Mouse (Mus musculus) gastrocnemius, adult 2 months (tissue): ENCODE results near the gene Runx2. TPM values are rescaled to one million over a fixed set of nuclear protein-coding genes. Genes with fewer than 3 reads are reported as not detected.

Source experiments
- DNase-seq: peaks from one replicate; pipeline ENCODE4 v3.0.0; 2022
- H3K27ac ChIP-seq: fragments of 200-600 bp; 2 replicates; pipeline ENCODE4 v1.8.1; 2022; ENCODE audit warnings: mild to moderate bottlenecking
- H3K4me3 ChIP-seq: fragments of 200-600 bp; 2 replicates; pipeline ENCODE4 v1.8.1; 2022; ENCODE audit warnings: mild to moderate bottlenecking, moderate library complexity
- CTCF ChIP-seq: fragments of 200-600 bp; IDR thresholded peaks from 2 replicates; pipeline ENCODE4 v1.8.1; 2022; ENCODE audit warnings: antibody characterized with exemption, mild to moderate bottlenecking, moderate library complexity
- intact Hi-C: fragments of 180-260 bp; cut with DNase I; formaldehyde crosslinking; loops from one replicate; pipeline ENCODE4 v1.15.1; 2025
- total RNA-seq, 2 experiments: library from RNA; stranded (reverse); gene quantifications; 2 replicates each; pipeline ENCODE4 v1.2.3; 2021

Gene Runx2
- total RNA-seq, 2 experiments from 2014 or later: 0.31 to 0.59 TPM

DNA sequence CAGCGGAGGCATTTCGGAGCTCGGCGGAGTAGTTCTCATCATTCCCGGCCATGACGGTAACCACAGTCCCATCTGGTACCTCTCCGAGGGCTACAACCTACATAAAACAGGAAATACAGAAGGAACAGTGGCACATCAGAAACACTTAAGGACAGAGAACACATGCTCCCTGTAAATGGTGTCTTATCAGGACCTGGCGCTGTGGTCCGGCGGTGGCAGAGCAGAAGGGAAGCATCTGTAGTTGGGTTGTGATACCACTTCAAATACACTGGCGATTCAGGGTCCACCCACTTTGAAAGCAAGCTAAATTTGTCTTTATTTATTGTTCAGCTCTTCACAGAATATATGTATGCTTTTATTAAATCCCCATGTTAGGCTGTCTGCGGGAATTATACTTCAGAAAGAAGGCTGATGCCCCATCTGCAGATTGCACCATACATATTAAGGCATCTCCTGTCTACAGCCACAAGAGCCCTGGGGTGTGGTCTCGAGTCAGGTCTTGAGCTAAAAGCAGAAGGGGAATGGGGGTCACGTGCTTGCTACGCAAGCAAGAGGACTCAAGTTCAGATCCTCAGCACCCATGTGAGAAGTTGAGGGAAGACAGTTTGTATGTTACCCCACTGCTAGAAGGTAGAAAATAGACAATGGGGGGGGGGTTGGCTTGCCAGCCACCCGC is 89.7 kb downstream of the Runx2 start:
- no peak overlapping the region for H3K4me3 ChIP-seq
- intact Hi-C loops: no loop called here
- no peak for DNase-seq
- H3K27ac ChIP-seq: no peak overlapping the region
- no peak for TF ChIP-seq CTCF

GRCm38 (mm10) chr17:44724255-44724654 is 90.3 kb downstream of the Runx2 start:
- H3K4me3 ChIP-seq: no peak overlapping the region
- no peak for TF ChIP-seq CTCF
- intact Hi-C loops: no loop called here
- H3K27ac ChIP-seq: no peak overlapping the region
- no peak for DNase-seq

DNA sequence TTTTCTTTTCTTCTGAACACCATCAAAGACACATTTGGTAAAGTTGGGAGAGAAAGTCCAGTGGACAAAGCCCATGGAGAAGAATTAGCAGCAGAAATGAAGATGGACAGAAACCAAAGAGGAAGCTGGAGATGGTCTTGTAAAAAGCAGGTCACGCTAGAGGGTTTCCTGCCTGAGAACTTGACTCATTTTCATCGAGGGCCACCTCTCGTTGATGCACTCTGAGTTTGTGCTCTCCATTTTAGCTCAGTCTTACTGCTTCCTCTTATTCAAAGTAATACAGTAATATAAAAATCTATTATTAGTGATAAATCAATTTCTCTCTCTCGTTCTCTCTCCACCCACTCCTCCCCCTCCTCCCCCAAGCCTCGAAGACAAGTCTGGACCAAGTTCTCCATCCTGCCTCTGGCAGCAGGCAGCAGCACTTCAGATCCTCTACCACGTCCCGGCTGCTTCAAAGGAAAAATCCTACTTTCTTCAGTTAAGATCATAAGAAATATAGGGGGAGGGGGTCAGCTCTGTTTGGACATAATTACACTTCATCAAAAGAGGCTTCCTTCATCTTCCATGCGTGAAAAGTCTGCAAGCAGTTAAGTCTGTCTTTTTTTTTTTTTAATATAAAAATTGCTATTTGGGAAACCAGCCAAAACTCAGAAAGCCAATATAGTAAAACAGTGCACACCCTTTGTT is 92.3 kb downstream of the Runx2 start:
- DNase-seq: no peak
- TF ChIP-seq CTCF: no peak
- Histone ChIP-seq H3K27ac (no peak overlapping the region), H3K4me3 (no peak overlapping the region)
- intact Hi-C loops: no loop called here

DNA sequence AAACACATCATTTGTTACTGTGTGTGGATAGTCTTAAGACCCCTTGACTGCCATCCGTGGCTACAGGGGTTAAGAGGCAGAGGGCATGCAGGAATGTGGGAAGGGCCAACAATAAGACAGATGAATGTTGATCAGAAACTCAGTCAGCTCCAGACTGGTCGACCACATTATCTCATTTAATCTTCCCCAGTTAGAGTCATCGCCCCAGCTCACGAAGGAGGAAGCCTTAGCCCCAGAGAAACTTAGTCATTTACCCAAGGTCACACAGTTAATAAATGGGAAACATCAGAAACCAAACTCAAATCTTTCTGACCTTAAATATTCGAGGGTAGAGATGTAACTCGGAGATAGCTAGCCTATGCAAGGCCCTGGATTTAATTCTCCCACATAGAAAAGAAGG is 96.0 kb downstream of the Runx2 start:
- DNase-seq: no peak
- TF ChIP-seq CTCF: no peak
- Histone ChIP-seq H3K27ac (no peak overlapping the region), H3K4me3 (no peak overlapping the region)
- intact Hi-C loops: no loop called here

DNA sequence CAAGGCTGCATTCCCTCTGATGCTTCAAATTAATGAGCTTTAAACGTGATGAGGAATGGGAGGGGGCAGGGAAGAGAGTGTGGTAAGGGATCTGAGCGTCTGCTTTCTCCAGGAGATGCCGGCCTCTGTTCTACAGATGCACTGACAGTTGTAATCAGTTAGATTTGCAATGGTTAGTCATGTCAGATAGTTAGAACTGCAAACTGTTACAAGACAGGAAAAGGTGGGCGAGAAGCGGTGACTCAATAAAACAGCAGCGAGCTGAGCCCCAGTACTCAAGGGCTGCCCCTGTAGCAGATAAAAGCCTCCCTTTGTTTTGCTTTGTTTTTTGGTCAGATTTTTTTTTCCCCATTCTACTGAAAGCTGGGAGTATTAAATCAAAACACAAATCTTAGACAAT is 96.6 kb downstream of the Runx2 start:
- intact Hi-C loops: no loop called here
- Histone ChIP-seq H3K4me3 (no peak overlapping the region), H3K27ac (no peak overlapping the region)
- no peak for DNase-seq
- TF ChIP-seq CTCF: no peak

DNA sequence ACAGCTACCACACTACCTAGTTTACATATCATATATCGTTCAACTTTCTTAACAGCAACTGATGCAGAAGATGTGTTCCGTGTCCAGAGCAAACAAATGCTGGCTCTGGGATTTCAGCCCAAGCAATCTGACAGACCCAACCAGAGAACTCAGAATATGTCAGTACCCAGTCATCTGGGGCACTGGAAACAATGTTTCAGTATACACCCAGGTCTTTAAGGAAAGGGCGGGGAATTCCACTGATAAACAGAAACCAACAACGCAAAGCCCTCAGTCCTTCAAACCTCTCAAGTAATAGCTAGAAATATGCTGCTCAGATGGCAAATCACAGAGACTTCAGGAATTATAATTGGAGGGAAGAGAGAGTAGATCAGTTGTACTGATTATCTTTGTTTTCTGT is 100.5 kb downstream of the Runx2 start:
- H3K27ac ChIP-seq: no peak overlapping the region
- no peak for TF ChIP-seq CTCF

GRCm38 (mm10) chr17:44713404-44713803 is 101.2 kb downstream of the Runx2 start:
- DNase-seq: no peak
- no peak overlapping the region for H3K27ac ChIP-seq
- TF ChIP-seq CTCF: no peak
- H3K4me3 ChIP-seq: no peak overlapping the region
- intact Hi-C loops: no loop called here

More for the DNA sequence above, 100.5 kb downstream of the Runx2 start:
- intact Hi-C loops: no loop called here
- H3K4me3 ChIP-seq: no peak overlapping the region
- DNase-seq: no peak

- DNase-seq: peak; percentile 72
- peak overlapping the region; percentile 78 for H3K27ac ChIP-seq
- intact Hi-C loops: no loop called here
- peak overlapping the region; percentile 32; the same call in 1 of the 2 replicates for H3K4me3 ChIP-seq
- TF ChIP-seq CTCF: no peak
These were observed 104.9 kb downstream of the Runx2 start for GRCm38 (mm10) chr17:44709516-44710252.

GRCm38 (mm10) chr17:44707956-44708355 is 106.6 kb downstream of the Runx2 start:
- no peak for DNase-seq
- H3K4me3 ChIP-seq: no peak overlapping the region
- no peak for TF ChIP-seq CTCF
- H3K27ac ChIP-seq: no peak overlapping the region
- intact Hi-C loops: no loop called here

GRCm38 (mm10) chr17:44706531-44706930 is 108.1 kb downstream of the Runx2 start:
- Histone ChIP-seq H3K27ac (no peak overlapping the region), H3K4me3 (no peak overlapping the region)
- intact Hi-C loops: no loop called here
- no peak for TF ChIP-seq CTCF
- DNase-seq: no peak

DNA sequence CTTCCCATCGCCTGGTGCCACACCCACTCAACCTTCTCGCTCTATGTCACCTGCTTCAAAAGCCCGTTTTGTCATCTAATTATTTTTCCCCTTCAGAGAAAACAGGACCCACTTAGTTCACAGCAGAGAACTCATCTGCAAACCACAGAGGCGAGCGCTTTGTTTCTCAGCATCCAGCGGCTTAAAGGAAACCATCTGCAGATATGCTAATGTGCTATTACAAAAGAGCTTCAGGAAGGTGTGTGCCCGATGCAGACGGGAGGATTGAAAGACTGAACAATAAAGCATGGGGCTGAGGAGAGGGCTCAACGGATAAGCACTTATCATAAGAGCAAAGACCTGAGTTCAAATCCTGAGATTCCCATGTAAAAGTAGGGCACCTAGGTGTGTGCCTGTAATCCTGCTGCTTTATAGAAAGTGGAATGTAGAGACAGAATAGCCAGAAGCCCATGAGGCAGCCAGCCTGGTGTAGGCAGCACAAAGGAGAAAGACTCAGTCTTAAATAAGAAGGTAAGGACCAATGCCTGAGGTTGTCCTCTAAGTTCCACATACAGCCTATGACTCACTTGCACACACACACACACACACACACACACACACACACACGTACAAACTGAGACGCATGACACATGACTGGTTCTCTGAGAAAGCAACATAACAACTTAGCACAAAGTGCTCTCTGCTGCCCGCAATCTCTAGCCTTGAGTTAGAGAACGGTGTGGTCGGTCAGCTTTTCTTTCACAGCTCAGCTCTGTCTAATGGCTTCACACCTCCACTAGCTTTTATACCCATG is 111.9 kb downstream of the Runx2 start:
- TF ChIP-seq CTCF: no peak
- H3K27ac ChIP-seq: no peak overlapping the region
- intact Hi-C loops: no loop called here

GRCm38 (mm10) chr17:44701531-44701930 is 113.1 kb downstream of the Runx2 start:
- DNase-seq: no peak
- intact Hi-C loops: no loop called here
- no peak overlapping the region for H3K4me3 ChIP-seq
- H3K27ac ChIP-seq: no peak overlapping the region
- TF ChIP-seq CTCF: no peak

More for the DNA sequence above, 111.9 kb downstream of the Runx2 start:
- H3K4me3 ChIP-seq: no peak overlapping the region
- no peak for DNase-seq

- no peak for DNase-seq
- Histone ChIP-seq H3K27ac (no peak overlapping the region), H3K4me3 (no peak overlapping the region)
- no peak for TF ChIP-seq CTCF
- intact Hi-C loops: no loop called here
These were observed 114.3 kb downstream of the Runx2 start for GRCm38 (mm10) chr17:44700326-44700725.
